Mouse (Mus musculus): ENCODE measurements around the gene Stpg1. TPM values are rescaled to one million over a fixed set of nuclear protein-coding genes. Genes with fewer than 3 reads are reported as not detected.

Gene Stpg1
- total RNA-seq, 2 experiments from 2014 or later, result 0.18 TPM; not detected in 1

GRCm38 (mm10) chr4:135548108-135548507, 53.5 kb downstream of the Stpg1 start:
- no peak for ATAC-seq (ENCODE audit: poor library complexity, severe bottlenecking)

- no peak for ATAC-seq (ENCODE audit: poor library complexity, severe bottlenecking)
Measured at GRCm38 (mm10) chr4:135548521-135549077, 54.0 kb downstream of the Stpg1 start.

- ATAC-seq (ENCODE audit: poor library complexity, severe bottlenecking), result no peak
Measured at GRCm38 (mm10) chr4:135549323-135549722, 54.7 kb downstream of the Stpg1 start.

GRCm38 (mm10) chr4:135563794-135564193, 69.2 kb downstream of the Stpg1 start:
- peak; percentile 36 for ATAC-seq (ENCODE audit: poor library complexity, severe bottlenecking)

- ATAC-seq (ENCODE audit: poor library complexity, severe bottlenecking), result no peak
Measured at GRCm38 (mm10) chr4:135565400-135565799, 70.8 kb downstream of the Stpg1 start.

GRCm38 (mm10) chr4:135567042-135567441, 72.5 kb downstream of the Stpg1 start:
- peak; percentile 47 for ATAC-seq (ENCODE audit: poor library complexity, severe bottlenecking)

- ATAC-seq (ENCODE audit: poor library complexity, severe bottlenecking), result peak; percentile 69
Measured at GRCm38 (mm10) chr4:135567484-135567883, 72.9 kb downstream of the Stpg1 start.

- ATAC-seq (ENCODE audit: poor library complexity, severe bottlenecking), result no peak
Measured at GRCm38 (mm10) chr4:135569201-135569600, 74.6 kb downstream of the Stpg1 start.

- no peak for ATAC-seq (ENCODE audit: poor library complexity, severe bottlenecking)
Measured at GRCm38 (mm10) chr4:135570152-135571036, 75.8 kb downstream of the Stpg1 start.

GRCm38 (mm10) chr4:135571037-135571550, 76.5 kb downstream of the Stpg1 start:
- ATAC-seq (ENCODE audit: poor library complexity, severe bottlenecking), result no peak

- peak; percentile 42; the same call in 1 of the 2 replicates for ATAC-seq (ENCODE audit: poor library complexity, severe bottlenecking)
Measured at GRCm38 (mm10) chr4:135572276-135572675, 77.7 kb downstream of the Stpg1 start.

GRCm38 (mm10) chr4:135573251-135573808, 78.7 kb downstream of the Stpg1 start, which contains the start of gene Grhl3:
TSS of gene Grhl3 (minus strand) at chr4:135573630.
- no peak for ATAC-seq (ENCODE audit: poor library complexity, severe bottlenecking)

GRCm38 (mm10) chr4:135575365-135576140, 81.0 kb downstream of the Stpg1 start:
- no peak for ATAC-seq (ENCODE audit: poor library complexity, severe bottlenecking)

- no peak for ATAC-seq (ENCODE audit: poor library complexity, severe bottlenecking)
Measured at GRCm38 (mm10) chr4:135578490-135578889, 83.9 kb downstream of the Stpg1 start.

- no peak for ATAC-seq (ENCODE audit: poor library complexity, severe bottlenecking)
Measured at GRCm38 (mm10) chr4:135579695-135580094, 85.1 kb downstream of the Stpg1 start.

GRCm38 (mm10) chr4:135581222-135581910, 86.8 kb downstream of the Stpg1 start:
- no peak for ATAC-seq (ENCODE audit: poor library complexity, severe bottlenecking)

GRCm38 (mm10) chr4:135584838-135585237, 90.2 kb downstream of the Stpg1 start:
- ATAC-seq (ENCODE audit: poor library complexity, severe bottlenecking), result no peak
